Mouse (Mus musculus): ENCODE results near the gene Gm2663.
"Not testable (repeated sequence)": the region's sequence is repeated elsewhere in the genome, so short reads cannot be mapped to it uniquely, and the experiment has no call there.

Gm2663 gene

DNA sequence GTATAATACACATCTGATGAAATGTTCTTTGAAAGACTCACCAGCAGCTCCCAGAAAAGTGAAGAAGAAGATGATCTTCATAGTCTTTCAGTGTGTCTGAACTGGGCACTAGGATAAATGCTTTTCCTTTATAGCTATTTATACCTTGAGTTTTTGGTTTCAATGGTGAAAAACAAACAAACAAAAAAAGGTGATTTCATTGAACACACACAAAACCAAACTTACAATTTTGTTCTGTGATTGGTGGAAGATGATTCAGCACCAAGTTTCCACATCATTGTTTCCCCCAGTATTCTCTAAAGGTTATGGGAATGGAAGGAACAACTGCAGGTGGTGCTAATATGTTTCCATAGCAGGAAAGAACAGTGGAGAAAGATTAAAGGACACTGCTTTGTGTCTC, at the start of gene Gm2663:
Gene Gm2663 (minus strand): TSS at position 101 of the 400 bp plus-strand sequence.
- DNase-seq (ENCODE audit: low spot score), result not testable (repeated sequence)

DNA sequence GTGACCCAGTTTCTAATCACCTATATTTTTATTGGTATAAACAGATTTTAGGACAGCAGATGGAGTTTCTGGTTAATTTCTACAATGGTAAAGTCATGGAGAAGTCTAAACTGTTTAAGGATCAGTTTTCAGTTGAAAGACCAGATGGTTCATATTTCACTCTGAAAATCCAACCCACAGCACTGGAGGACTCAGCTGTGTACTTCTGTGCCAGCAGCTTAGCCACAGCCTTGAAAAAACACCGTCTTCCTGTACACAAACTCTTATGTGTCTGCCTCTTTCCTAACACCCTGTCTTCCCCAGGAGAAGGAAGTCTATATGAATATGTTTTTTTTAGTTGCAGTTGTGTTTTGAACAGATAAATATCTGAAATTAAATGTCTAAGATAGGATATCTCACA, 49.3 kb upstream of the Gm2663 start:
- no peak for DNase-seq (ENCODE audit: low spot score)

DNA sequence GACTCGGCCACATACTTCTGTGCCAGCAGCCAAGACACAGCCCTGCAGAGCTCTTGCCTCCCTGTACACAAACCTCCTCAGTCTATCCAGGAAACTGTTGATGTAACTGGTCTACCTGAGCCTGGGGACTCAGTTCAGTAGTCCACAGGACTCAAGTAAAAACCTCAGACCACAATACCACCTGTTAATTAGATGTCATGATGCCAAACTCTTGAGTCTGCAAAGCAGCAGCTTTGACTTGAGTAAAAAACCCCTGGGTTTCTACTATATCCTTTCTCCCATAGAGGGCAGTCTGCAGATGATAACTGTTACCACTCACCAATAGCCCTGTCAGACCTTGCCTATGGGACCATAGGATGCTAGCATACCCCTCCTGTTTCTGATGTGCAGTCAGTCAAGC, 48.7 kb upstream of the Gm2663 start:
- DNase-seq (ENCODE audit: low spot score), result no peak

DNA sequence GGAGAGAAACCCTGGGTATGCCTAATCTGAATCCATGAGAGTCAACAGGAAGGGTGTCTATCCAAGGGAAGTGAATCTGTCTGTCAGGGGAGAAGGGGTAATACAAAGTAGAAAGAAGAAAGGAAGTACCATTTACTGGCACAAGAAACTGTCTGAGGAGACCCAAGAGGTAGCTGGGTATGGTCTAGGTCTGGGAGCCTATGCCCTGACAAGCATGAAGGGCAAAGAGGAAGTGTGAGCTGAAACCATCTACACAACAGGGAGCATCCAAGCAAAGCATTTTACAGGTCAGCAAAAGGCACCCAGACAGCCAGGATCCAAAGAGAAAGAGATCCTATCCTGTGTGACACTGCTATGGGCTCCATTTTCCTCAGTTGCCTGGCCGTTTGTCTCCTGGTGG, 47.9 kb upstream of the Gm2663 start:
- no peak for DNase-seq (ENCODE audit: low spot score)

DNA sequence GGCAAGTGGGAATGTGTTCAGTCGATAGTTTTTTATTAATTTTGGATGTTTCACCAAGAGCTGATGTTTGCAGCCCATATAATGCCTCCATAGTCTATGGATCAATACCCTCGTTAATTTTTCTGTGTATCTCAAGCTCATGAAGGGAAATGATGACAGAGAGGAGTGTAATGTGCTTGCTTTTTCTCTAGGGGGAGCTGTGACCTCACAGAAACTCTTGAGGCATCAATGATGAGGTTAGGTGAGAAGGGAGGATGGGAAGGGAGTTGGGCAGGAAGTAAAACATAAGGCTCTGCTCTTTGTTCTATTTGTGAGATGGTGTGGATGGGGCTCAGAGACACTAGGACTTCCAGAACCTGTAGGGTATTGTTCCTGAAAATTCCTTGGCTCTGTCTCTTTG, 47.3 kb upstream of the Gm2663 start:
- DNase-seq (ENCODE audit: low spot score), result no peak

DNA sequence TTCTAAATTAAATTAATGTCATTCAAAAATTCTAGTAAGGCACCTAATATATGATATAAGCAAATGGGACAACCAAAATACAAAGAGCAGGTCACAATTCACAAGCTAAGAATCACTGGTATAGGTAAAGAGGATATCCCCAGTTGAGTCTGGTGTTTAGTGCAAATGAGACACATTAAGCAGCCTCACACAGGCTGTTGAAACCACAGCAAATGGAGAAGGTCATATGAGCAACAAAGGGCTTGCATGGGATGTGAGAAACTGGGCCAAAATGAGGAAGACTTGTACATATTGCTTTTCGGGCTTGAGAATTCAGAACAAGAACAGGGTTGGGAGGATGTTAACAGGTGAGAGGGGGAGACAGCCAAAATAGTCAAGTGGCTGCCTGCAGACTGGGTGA, 45.5 kb upstream of the Gm2663 start:
- no peak for DNase-seq (ENCODE audit: low spot score)

DNA sequence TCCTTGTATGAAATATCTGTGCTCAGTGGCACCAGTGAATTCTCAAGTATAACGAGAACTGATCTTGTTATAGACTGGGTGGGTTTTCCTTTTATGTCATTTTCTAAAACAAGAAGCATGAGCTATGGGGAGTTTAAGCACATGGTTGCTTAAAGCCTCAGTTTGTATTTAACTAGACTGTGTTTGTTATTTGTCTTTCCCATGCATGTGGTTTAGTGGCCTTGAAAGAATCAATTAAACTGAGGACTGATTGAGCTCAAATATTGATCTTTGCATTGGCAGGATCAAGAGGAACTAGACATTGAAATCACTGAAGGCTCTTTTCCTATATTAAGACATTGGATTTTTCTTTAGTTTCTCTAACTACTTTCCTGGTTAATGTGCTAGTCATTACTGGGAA, 45.0 kb upstream of the Gm2663 start:
- DNase-seq (ENCODE audit: low spot score), result no peak

DNA sequence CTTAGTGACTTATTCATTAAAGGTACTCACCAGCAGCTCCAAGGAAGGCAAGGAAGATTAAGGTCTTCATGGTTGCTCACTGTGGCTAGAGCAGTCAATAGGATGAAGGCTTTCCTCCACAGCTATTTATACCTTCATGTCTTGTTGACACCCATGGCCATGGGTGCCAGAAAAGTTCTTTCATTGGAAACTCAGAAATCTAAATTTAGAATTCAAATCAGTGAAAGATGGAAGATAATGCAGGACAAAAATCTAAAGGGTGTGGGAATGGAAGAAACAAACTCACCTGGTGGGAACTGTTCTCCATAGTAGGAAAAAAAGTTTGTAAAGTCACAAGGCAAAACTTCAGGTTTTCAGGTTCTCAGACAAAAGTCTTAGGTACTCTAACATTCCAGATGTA, 36.1 kb upstream of the Gm2663 start, which contains the start of gene 2210010C04Rik:
Gene 2210010C04Rik (minus strand): TSS at position 101 of the 400 bp plus-strand sequence.
- no peak for DNase-seq (ENCODE audit: low spot score)

DNA sequence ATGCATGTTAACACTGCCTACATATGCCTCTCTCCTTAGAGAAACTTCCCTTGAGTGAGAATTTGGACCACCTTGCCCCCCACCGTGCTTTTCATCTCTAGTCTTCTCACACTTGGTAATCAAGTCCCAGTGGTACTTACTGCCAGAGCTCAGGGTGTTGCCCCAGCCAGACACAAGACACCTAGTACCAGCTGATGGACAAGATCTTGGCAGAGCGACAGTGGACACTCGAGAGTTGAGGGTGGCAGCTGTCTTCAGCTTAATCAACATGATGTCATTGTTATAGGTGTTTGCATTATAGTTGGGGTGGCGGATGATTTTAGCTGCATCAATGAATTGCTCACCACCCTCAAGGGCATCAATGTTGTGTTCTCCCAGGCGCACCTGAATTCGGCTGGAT, 33.5 kb upstream of the Gm2663 start:
- DNase-seq (ENCODE audit: low spot score), result no peak

DNA sequence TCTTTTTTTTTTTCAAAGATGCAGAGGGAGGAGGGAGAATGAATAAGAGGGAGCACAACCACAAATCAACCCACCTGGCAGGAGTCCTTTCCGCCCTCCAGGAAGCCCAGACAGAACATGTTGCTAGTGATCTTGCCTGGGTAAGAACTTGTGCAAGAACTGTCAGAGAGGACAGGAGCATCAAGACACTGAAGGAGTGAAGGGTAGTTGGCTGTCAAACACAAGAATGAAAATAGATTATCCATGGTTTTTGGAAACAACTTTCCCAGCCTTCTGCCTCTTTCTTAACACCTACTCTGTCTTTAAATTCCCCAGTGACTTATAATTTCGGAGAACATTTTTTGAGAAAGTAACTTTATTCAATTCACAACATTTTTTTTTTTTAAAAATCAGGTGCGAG, 33.0 kb upstream of the Gm2663 start:
- no peak for DNase-seq (ENCODE audit: low spot score)

DNA sequence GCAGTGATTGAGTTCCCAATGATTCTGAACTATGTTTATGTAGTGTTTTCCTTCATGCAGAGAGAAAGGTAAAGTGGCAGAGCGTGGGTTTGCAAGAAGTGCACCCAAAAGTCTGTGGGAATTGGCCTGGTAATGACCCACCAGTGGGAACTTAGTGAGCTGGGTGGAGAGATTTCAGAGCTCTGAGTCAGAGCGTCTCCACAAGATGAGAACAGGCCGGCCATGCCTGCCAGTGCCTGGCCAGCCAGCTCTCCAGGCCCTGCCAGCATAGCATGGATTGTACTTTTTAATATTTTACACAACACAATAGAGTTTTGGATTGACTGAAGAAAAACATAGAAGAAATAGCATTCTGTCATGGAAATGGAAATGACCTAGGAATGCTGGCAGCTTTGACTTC, 31.5 kb upstream of the Gm2663 start:
- DNase-seq (ENCODE audit: low spot score), result no peak

DNA sequence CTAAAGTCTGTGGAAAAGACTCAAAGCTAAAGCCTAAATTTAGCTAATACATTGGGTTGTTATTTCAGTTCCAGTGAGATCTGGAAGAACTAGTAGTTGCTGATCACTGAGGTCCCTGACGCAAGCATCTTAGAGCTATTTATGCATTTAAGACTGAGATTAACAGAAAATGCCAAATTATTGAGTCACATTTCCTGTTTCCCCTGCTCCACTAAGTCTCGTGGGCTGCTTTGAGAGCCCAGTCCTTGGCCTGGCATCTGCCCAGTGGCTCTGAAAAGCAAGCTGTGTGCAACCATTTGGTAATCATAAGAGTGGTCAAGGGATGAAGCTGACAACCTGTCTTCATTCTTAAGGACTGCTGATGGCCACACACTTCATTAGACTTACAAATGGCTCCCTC, 27.8 kb upstream of the Gm2663 start:
- DNase-seq (ENCODE audit: low spot score), result no peak

DNA sequence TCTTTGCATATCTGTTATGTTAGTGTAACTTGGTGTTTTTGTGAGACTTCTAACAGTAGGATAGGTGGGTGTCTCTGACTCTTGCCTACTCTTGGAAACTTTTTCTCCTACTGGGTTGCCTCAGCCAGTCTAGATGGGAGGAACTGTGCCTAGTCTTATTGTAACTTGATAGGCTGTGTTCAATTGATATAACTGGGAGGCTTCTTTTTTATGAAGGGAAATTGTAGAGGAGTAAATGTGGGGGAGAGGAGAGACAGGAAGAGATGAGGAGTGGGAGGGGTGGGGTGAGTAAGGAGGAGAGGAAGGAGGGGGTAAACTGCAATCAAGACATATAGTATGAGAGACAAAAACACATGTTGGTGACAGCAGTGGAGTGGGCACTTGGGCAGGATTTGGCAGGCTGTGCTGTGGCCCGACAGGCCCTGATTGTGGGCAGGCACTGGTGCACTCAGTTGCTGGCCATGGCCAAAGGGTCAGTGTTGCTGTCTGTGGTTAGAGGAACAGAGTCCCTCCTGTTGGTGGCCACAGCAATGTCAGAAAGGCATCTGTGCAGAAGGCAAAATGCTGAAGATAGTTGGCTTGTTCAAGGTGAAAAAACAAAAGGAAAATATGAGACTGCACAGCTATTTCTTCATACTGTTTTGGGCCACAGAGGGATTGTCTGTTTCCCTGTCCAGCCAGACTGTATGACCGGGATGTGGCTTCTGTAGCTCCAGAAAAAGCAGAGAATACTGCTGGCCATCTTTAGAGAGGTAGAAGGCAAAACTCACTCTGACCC, 26.8 kb upstream of the Gm2663 start:
- DNase-seq (ENCODE audit: low spot score), result no peak

DNA sequence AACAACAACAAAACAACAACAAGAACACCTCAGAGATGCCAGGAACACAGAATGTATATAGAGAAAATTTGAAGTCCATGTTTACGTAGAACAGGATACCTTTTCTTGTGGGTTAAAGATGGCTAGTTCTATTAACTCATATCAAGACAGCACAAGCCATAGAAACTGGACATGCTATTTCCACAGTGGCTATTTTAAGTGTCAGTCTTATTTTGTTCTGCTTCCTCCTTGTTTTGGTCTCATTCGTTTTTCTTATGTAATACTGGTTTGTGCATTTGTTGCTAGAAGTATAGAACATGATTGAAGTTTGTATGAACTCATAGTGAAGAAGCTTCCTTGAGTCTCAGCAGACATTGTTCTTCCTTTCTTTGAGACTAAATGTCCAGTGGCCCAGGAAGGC, 19.9 kb upstream of the Gm2663 start:
- no peak for DNase-seq (ENCODE audit: low spot score)

DNA sequence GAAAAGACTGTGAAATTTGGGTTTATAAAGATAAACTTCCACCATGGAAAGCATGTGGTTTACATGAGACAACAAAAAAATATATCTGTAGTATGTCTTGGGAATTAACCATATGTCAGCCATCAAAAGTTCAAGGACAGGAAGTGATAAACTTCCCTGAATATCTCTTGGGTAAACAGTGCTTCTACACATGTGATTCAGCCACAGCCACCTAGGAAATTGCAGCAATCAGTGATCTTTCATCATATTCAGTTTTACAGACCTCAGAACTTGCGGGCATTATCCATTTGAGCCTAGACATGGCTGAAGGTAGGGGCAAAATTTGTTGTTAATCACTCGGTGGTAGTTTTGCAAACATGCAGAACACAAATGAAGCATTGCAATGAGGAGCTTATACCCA, 19.4 kb upstream of the Gm2663 start:
- DNase-seq (ENCODE audit: low spot score), result no peak

DNA sequence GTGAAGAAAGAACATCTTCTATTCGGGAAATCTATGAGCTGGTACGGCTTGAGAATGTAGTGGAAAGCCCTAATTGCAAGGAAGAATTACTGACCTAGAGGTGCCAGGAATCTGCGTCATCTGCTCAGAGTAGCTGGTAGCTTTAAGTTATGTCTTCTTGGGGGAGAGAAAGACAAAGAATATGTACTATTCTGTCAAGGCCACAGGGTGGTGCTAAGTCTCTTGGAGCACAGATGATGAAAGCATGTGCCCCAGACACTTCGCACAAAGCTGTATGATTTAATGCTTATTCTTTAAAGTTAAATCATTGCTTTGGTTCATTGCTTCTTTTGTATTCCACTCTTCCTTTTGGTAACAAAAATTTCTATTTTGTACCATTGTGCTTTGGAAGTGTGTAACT, 15.8 kb upstream of the Gm2663 start:
- no peak for DNase-seq (ENCODE audit: low spot score)

DNA sequence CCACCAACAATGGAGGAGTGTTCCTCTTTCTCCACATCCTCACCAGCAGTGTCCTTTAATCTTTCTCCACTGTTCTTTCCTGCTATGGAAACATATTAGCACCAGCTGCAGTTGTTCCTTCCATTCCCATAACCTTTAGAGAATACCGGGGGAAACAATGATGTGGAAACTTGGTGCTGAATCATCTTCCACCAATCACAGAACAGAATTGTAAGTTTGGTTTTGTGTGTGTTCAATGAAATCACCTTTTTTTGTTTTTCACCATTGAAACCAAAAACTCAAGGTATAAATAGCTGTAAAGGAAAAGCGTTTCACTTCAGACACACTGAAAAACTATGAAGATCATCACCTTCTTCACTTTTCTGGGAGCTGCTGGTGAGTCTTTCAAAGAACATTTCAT, 34.8 kb downstream of the Gm2663 start, which contains the start of gene 1810009J06Rik:
Gene 1810009J06Rik (plus strand): TSS at position 301 of the 400 bp plus-strand sequence.
- not testable (repeated sequence) for DNase-seq (ENCODE audit: low spot score)

DNA sequence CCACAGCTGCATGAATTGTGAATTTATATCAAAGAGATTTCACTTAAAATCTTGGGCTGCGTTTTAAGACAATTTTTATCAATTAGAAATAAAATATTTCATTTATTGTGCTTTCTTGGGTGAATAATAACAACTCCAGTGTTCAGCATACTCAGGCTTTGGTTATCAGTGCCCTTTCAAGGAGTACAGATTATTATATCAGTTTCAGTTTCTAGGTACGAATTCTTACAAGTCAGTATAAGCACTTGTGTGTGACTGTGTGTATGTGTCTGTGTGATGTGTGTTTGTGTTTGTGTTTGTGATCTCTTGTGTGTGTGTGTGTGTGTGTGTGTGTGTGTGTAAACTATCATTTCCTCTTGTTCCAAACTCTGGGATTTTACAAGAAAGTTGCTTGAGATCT, 45.6 kb downstream of the Gm2663 start:
- DNase-seq (ENCODE audit: low spot score), result no peak

DNA sequence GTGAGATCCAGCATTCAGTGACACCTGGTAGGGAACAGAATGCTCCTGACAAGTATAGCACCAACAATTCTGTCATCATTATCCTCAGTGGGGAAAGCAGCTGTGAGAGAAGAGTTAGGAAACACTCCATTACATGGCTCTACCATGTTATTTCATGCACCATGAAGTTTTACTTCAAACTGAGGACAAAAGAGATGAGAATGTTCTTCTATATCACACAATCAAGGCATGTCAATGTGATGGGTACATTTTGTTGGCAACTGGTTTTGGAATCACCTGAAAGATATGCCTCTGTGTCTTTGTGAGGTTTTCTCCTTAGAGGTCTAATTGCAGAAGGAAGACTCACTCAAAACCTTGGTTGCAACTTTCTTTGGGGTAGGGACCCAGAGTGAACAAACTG, 47.5 kb downstream of the Gm2663 start, which contains the start of gene Gm4744:
Gene Gm4744 (minus strand): TSS at position 101 of the 400 bp plus-strand sequence.
- DNase-seq (ENCODE audit: low spot score), result no peak
